Mouse (Mus musculus): ENCODE data around the gene Hsd17b3. TPM values are rescaled to one million over a fixed set of nuclear protein-coding genes. Genes with fewer than 3 reads are reported as not detected.

Hsd17b3 gene
- polyA plus RNA-seq, 1 experiment from 2014 or later: not detected

GRCm38 (mm10) chr13:64036079-64037011 lies 52.7 kb downstream of the Hsd17b3 start:
- H3K36me3 ChIP-seq (replicated peaks; ENCODE audit: control insufficient read depth, insufficient read depth): no peaks in the 10 kb centered on the region
- DNase-seq (ENCODE audit: low spot score) (peak; percentile 88), ATAC-seq (ENCODE audit: low FRiP score) (peak; percentile 83; the same call in 1 of the 2 replicates)
- no peaks in the 10 kb centered on the region for H3K4me1 ChIP-seq (replicated peaks; ENCODE audit: control insufficient read depth, insufficient read depth, low read length)
- 22% methylated on average over 13 of the region's 13 CpGs for WGBS
- no peak overlapping the region for H3K27ac ChIP-seq
- H3K9ac ChIP-seq: no peak overlapping the region
- no peak overlapping the region for H3K4me2 ChIP-seq (replicated peaks)
- no peak overlapping the region for H3K4me3 ChIP-seq (replicated peaks; ENCODE audit: low read length)
- H3K9me3 ChIP-seq (ENCODE audit: control insufficient read depth, low read length): no peaks in the 10 kb centered on the region
- H3K27me3 ChIP-seq (ENCODE audit: control insufficient read depth, insufficient read depth, low read length): no peaks in the 10 kb centered on the region

- Histone ChIP-seq H3K27me3 (ENCODE audit: control insufficient read depth, insufficient read depth, low read length) (no peaks in the 10 kb centered on the region), H3K9me3 (ENCODE audit: control insufficient read depth, low read length) (no peaks in the 10 kb centered on the region), H3K36me3 (replicated peaks; ENCODE audit: control insufficient read depth, insufficient read depth) (no peaks in the 10 kb centered on the region), H3K9ac (no peak overlapping the region), H3K4me1 (replicated peaks; ENCODE audit: control insufficient read depth, insufficient read depth, low read length) (no peaks in the 10 kb centered on the region), H3K27ac (no peak overlapping the region), H3K4me3 (replicated peaks; ENCODE audit: low read length) (no peak overlapping the region), H3K4me2 (replicated peaks) (no peak overlapping the region)
- 10% methylated on average over 8 of the region's 8 CpGs for WGBS
- DNase-seq (ENCODE audit: low spot score) (no peak), ATAC-seq (ENCODE audit: low FRiP score) (no peak)
Observed at GRCm38 (mm10) chr13:64035036-64035435, 54.0 kb downstream of the Hsd17b3 start.

- no peak for ATAC-seq (ENCODE audit: low FRiP score)
- 93% methylated on average over 6 of the region's 6 CpGs for WGBS
- Histone ChIP-seq H3K4me1 (replicated peaks; ENCODE audit: control insufficient read depth, insufficient read depth, low read length) (no peaks in the 10 kb centered on the region), H3K4me3 (replicated peaks; ENCODE audit: low read length) (no peak overlapping the region), H3K27ac (no peak overlapping the region), H3K36me3 (replicated peaks; ENCODE audit: control insufficient read depth, insufficient read depth) (no peaks in the 10 kb centered on the region), H3K27me3 (ENCODE audit: control insufficient read depth, insufficient read depth, low read length) (no peaks in the 10 kb centered on the region), H3K4me2 (replicated peaks) (no peak overlapping the region), H3K9me3 (ENCODE audit: control insufficient read depth, low read length) (no peaks in the 10 kb centered on the region), H3K9ac (no peak overlapping the region)
- DNase-seq (ENCODE audit: low spot score): no peak
Observed at GRCm38 (mm10) chr13:64033921-64034320, 55.1 kb downstream of the Hsd17b3 start.

DNA sequence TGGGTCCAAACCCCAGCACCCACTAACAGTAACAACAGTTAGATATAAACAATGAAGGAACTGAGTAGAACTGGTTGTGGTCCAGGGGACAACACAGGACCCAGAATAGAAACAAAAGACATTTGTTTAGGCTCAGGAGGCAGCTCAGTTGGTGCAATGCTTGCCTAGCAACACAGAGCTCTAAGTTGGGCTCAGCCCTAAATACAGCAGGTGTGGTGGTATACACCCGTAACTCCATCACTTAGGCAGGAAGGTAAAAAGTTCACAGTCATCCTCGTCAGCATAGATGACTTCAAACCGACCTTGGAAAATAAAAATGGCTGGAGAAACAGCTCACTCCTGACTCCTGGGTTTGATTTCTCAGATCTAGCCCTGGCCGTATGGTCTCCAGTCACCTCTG lies 55.8 kb downstream of the Hsd17b3 start:
- Histone ChIP-seq H3K4me1 (replicated peaks; ENCODE audit: control insufficient read depth, insufficient read depth, low read length) (no peaks in the 10 kb centered on the region), H3K4me2 (replicated peaks) (no peak overlapping the region), H3K36me3 (replicated peaks; ENCODE audit: control insufficient read depth, insufficient read depth) (no peaks in the 10 kb centered on the region), H3K4me3 (replicated peaks; ENCODE audit: low read length) (no peak overlapping the region), H3K9me3 (ENCODE audit: control insufficient read depth, low read length) (no peaks in the 10 kb centered on the region), H3K27ac (no peak overlapping the region), H3K9ac (no peak overlapping the region), H3K27me3 (ENCODE audit: control insufficient read depth, insufficient read depth, low read length) (no peaks in the 10 kb centered on the region)
- WGBS: 82% methylated on average over 4 of the region's 4 CpGs
- DNase-seq (ENCODE audit: low spot score) (no peak), ATAC-seq (ENCODE audit: low FRiP score) (no peak)

- Histone ChIP-seq H3K4me2 (replicated peaks) (no peak overlapping the region), H3K27ac (no peak overlapping the region), H3K36me3 (replicated peaks; ENCODE audit: control insufficient read depth, insufficient read depth) (no peaks in the 10 kb centered on the region), H3K27me3 (ENCODE audit: control insufficient read depth, insufficient read depth, low read length) (no peaks in the 10 kb centered on the region), H3K9ac (no peak overlapping the region), H3K9me3 (ENCODE audit: control insufficient read depth, low read length) (no peaks in the 10 kb centered on the region), H3K4me1 (replicated peaks; ENCODE audit: control insufficient read depth, insufficient read depth, low read length) (no peaks in the 10 kb centered on the region), H3K4me3 (replicated peaks; ENCODE audit: low read length) (no peak overlapping the region)
- WGBS: 84% methylated on average over 4 of the region's 4 CpGs
- no peak for DNase-seq (ENCODE audit: low spot score)
- ATAC-seq (ENCODE audit: low FRiP score): no peak
Observed at GRCm38 (mm10) chr13:64031254-64031653, 57.8 kb downstream of the Hsd17b3 start.

DNA sequence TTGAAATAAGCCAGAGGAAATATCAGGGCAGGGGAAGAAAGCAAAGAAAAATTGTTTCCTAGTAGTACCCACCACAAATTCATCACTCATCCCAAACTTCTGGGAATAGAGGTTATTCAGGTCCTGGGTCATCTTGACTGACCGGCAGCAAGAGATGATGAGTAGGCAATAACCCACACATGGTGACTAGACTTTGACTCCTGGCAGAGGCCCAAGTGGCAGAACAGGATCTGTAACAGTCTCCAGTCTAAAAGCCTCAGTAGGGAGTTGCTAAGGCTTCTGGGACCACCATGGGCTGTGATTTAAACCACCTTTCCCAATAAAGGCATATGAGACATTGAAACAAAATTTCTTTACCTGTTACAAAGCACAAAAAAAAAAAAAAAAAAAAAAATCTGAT lies 58.2 kb downstream of the Hsd17b3 start:
- Histone ChIP-seq H3K4me2 (replicated peaks) (no peak overlapping the region), H3K36me3 (replicated peaks; ENCODE audit: control insufficient read depth, insufficient read depth) (no peaks in the 10 kb centered on the region), H3K9me3 (ENCODE audit: control insufficient read depth, low read length) (no peaks in the 10 kb centered on the region), H3K4me1 (replicated peaks; ENCODE audit: control insufficient read depth, insufficient read depth, low read length) (no peaks in the 10 kb centered on the region), H3K27ac (no peak overlapping the region), H3K4me3 (replicated peaks; ENCODE audit: low read length) (no peak overlapping the region), H3K9ac (no peak overlapping the region), H3K27me3 (ENCODE audit: control insufficient read depth, insufficient read depth, low read length) (no peaks in the 10 kb centered on the region)
- no peak for DNase-seq (ENCODE audit: low spot score)
- WGBS: 67% methylated on average over 1 of the region's 1 CpGs
- no peak for ATAC-seq (ENCODE audit: low FRiP score)

DNA sequence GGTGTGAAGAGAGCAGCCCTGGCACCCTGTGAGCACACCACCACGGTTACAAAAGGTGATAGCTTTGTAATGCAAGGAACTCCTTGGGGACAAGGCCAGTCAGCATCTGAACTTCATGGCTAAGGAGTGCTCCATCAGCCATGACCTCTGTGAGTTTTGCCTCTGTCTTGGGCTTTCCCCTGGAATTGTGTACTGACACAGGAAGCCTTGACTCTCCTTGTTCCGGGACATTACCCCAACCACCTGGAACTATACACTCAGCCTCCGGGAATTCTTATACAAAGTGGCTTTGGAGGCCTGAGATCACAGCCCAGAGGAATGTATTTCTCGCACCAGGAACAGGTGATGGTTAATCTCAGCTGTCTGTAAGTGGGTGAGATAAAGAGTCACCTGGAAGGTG lies 64.2 kb downstream of the Hsd17b3 start:
- no peak overlapping the region for H3K4me3 ChIP-seq (replicated peaks; ENCODE audit: low read length)
- H3K9me3 ChIP-seq (ENCODE audit: control insufficient read depth, low read length): no peaks in the 10 kb centered on the region
- ATAC-seq (ENCODE audit: low FRiP score): no peak
- H3K36me3 ChIP-seq (replicated peaks; ENCODE audit: control insufficient read depth, insufficient read depth): no peaks in the 10 kb centered on the region
- WGBS: 83% methylated on average over 4 of the region's 4 CpGs
- H3K9ac ChIP-seq: no peak overlapping the region
- DNase-seq (ENCODE audit: low spot score): no peak
- H3K27me3 ChIP-seq (ENCODE audit: control insufficient read depth, insufficient read depth, low read length): no peaks in the 10 kb centered on the region
- no peak overlapping the region for H3K27ac ChIP-seq
- H3K4me1 ChIP-seq (replicated peaks; ENCODE audit: control insufficient read depth, insufficient read depth, low read length): peaks cover 10% of the 10 kb centered on the region
- H3K4me2 ChIP-seq (replicated peaks): no peak overlapping the region

- Histone ChIP-seq H3K9ac (no peak overlapping the region), H3K36me3 (replicated peaks; ENCODE audit: control insufficient read depth, insufficient read depth) (no peaks in the 10 kb centered on the region), H3K27me3 (ENCODE audit: control insufficient read depth, insufficient read depth, low read length) (no peaks in the 10 kb centered on the region), H3K4me2 (replicated peaks) (no peak overlapping the region), H3K27ac (no peak overlapping the region), H3K4me3 (replicated peaks; ENCODE audit: low read length) (no peak overlapping the region), H3K9me3 (ENCODE audit: control insufficient read depth, low read length) (no peaks in the 10 kb centered on the region), H3K4me1 (replicated peaks; ENCODE audit: control insufficient read depth, insufficient read depth, low read length) (peaks cover 10% of the 10 kb centered on the region)
- 86% methylated on average over 15 of the region's 15 CpGs for WGBS
- ATAC-seq (ENCODE audit: low FRiP score) (no peak), DNase-seq (ENCODE audit: low spot score) (no peak)
Observed at GRCm38 (mm10) chr13:64022786-64023468, 66.1 kb downstream of the Hsd17b3 start.

DNA sequence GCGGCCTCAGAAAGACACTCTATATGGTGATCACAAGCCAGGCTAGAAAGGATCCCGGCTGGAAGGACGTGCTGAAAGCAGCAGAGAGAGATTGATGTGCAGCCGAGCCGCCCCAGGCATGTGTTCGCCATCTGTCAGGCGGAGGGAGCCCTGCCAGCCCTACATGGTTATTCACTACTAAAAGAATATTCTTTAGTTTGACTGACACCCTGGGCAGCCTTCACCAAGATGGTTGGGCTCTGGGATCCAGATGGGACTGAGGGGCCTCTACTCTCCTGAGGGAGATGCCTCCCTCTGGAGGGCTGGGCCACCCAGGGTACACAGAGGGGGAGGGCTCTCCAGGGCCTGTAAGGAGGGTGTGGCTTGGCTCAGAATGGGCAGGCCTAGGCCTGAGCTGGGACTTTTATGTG lies 68.1 kb downstream of the Hsd17b3 start:
- Histone ChIP-seq H3K36me3 (replicated peaks; ENCODE audit: control insufficient read depth, insufficient read depth) (no peaks in the 10 kb centered on the region), H3K4me3 (replicated peaks; ENCODE audit: low read length) (no peak overlapping the region), H3K4me1 (replicated peaks; ENCODE audit: control insufficient read depth, insufficient read depth, low read length) (peaks cover 10% of the 10 kb centered on the region), H3K4me2 (replicated peaks) (no peak overlapping the region), H3K27me3 (ENCODE audit: control insufficient read depth, insufficient read depth, low read length) (no peaks in the 10 kb centered on the region), H3K27ac (peak overlapping the region; percentile 54), H3K9ac (0 out of 2 replicates have a peak overlapping the region, but pooled peaks have one; percentile 3), H3K9me3 (ENCODE audit: control insufficient read depth, low read length) (no peaks in the 10 kb centered on the region)
- WGBS: 9% methylated on average over 7 of the region's 7 CpGs
- ATAC-seq (ENCODE audit: low FRiP score) (peak; percentile 90), DNase-seq (ENCODE audit: low spot score) (peak; percentile 67)

Measured in hindbrain, embryonic 14.5 days (tissue).